Mouse (Mus musculus) forebrain, embryonic 10.5 days (tissue): Measurements from ENCODE around the gene 1700008O03Rik. TPM values are rescaled to one million over a fixed set of nuclear protein-coding genes. Genes with fewer than 3 reads are reported as not detected.

Experiments used
- DNase-seq: peaks from one replicate; pipeline ENCODE4 v3.0.0-alpha.2; 2017; ENCODE audit warnings: low spot score; ENCODE audit errors: extremely low spot score
- H3K27ac ChIP-seq: fragments of 300-500 bp; sonication (generic); 2 replicates; pipeline ENCODE4 v1.5.1; 2016; ENCODE audit warnings: mild to moderate bottlenecking
- H3K27me3 ChIP-seq: fragments of 300-500 bp; sonication (generic); 2 replicates; pipeline ENCODE4 v1.6.1; 2016; ENCODE audit warnings: mild to moderate bottlenecking; ENCODE audit not compliant: poor library complexity, severe bottlenecking
- H3K36me3 ChIP-seq: fragments of 300-500 bp; sonication (generic); replicated peaks from 2 replicates; pipeline ENCODE4 v1.6.1; 2016; ENCODE audit warnings: mild to moderate bottlenecking, moderate library complexity
- H3K4me1 ChIP-seq: fragments of 300-500 bp; sonication (generic); 2 replicates; pipeline ENCODE4 v1.6.1; 2016
- H3K4me3 ChIP-seq: fragments of 300-500 bp; sonication (generic); 2 replicates; pipeline ENCODE4 v1.5.1; 2016; ENCODE audit warnings: mild to moderate bottlenecking, moderate library complexity
- H3K9me3 ChIP-seq: fragments of 300-500 bp; sonication (generic); 2 replicates; pipeline ENCODE4 v1.6.1; 2016; ENCODE audit warnings: mild to moderate bottlenecking, moderate library complexity
- WGBS: fragments of 180-500 bp; shearing (Covaris S2); methylation state at CpG from one replicate; pipeline ENCODE4 v1.1.7; 2016; 5-methylcytosine and 5-hydroxymethylcytosine counted together
- polyA plus RNA-seq: library from polyadenylated mRNA; unstranded; fragments of >200 nt; fragmentation: Nextera tagmentation; extraction: Ambion mirVana; gene quantifications from 2 replicates; pipeline ENCODE4 v1.2.1, GENCODE M21; 2016

1700008O03Rik gene
- polyA plus RNA-seq, 1 experiment from 2014 or later = 2.1 TPM

DNA sequence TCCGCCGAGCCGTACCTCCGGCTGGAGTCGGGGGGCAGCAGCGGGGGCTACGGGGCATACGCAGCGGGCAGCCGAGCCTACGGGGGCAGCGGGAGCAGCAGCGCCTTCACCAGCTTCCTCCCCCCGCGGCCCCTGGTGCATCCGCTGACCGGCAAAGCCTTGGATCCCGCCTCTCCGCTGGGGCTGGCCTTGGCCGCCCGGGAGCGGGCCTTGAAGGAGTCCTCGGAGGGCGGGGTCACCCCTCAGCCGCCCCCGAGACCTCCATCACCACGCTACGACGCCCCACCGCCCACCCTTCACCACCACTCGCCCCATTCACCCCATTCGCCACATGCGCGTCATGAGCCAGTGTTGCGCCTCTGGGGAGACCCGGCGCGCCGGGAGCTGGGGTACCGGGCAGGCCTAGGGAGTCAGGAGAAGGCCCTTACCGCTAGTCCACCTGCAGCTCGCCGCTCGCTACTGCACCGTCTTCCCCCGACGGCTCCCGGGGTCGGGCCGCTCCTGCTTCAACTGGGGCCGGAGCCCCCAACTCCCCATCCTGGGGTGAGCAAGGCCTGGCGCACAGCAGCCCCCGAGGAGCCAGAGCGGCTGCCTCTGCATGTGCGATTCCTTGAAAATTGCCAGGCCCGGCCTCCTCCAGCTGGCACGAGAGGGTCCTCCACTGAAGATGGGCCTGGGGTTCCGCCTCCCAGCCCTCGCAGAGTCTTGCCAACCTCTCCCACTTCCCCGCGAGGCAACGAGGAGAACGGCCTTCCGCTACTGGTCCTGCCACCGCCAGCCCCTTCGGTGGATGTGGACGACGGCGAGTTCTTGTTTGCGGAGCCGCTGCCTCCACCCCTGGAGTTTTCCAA, 32.6 kb downstream of the 1700008O03Rik start:
- 2% methylated on average over 71 of the region's 71 CpGs for WGBS
- Histone ChIP-seq H3K4me3 (peak overlapping the region; percentile 47), H3K36me3 (no peaks in the 10 kb centered on the region), H3K27ac (peak overlapping the region; percentile 4; the same call in 1 of the 2 replicates), H3K4me1 (peaks cover 85% of the 10 kb centered on the region), H3K27me3 (peaks cover 100% of the 10 kb centered on the region), H3K9me3 (no peaks in the 10 kb centered on the region)
- DNase-seq = peak; percentile 31

DNA sequence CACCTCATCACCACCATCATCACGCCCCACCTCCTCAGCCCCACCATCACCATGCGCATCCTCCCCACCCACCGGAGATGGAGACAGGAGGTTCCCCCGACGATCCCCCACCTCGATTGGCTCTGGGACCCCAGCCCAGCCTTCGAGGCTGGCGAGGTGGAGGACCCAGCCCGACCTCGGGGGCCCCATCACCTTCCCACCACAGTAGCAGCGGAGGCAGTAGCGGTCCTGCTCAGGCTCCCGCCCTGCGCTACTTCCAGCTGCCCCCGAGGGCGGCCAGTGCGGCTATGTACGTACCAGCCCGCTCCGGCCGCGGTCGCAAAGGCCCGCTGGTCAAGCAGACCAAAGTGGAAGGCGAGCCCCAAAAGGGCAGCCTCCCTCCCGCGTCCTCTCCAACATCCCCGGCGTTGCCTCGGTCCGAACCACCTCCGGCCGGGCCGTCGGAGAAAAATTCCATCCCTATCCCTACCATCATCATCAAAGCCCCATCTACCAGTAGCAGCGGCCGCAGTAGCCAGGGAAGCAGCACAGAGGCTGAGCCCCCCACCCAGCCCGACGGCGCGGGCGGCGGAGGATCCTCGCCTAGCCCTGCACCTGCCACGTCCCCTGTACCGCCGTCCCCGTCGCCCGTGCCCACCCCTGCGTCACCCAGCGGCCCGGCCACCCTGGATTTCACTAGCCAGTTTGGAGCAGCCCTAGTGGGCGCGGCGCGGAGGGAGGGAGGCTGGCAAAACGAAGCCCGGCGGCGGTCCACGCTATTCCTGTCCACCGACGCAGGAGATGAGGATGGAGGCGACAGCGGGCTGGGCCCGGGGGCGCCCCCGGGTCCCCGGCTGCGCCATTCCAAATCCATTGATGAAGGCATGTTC, 33.5 kb downstream of the 1700008O03Rik start:
- no peak for DNase-seq
- WGBS = 3% methylated on average over 71 of the region's 71 CpGs
- H3K4me1 ChIP-seq = peaks cover 77% of the 10 kb centered on the region

DNA sequence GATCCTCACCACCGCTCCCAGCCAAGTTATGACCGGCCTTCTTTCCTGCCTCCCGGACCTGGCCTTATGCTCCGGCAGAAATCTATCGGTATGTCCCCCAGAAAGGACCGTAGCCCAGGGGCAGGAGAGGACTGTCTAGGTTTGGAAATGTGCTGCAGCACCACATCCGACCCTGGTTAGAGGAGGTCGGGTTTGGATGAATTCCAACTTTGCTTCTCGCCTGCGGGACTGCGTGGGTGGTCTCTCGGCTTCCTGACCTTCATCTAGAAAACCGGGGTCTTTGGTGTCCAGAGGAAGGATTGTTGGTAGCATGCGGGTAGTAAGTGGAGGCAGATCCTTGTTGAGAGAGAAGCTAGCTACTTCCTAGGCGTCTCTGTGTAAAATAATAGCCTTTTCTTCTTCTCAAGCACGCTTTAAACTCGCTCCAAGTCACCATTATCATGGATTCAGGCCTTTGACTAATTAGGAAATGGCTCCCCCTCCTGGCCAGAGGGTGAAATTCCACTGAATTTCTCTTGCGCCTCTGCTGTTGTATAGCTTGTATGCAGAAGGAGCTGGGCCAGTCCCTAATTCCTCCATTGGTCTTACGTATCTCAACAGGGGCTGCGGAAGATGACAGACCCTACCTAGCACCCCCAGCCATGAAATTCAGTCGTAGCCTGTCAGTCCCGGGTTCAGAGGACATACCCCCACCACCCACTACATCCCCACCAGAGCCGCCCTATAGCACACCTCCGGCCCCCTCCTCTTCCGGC, 34.5 kb downstream of the 1700008O03Rik start:
- peak; percentile 88 for DNase-seq
- Histone ChIP-seq H3K9me3 (no peaks in the 10 kb centered on the region), H3K27me3 (peaks cover 88% of the 10 kb centered on the region), H3K4me1 (peaks cover 67% of the 10 kb centered on the region), H3K36me3 (no peaks in the 10 kb centered on the region), H3K4me3 (peak overlapping the region; percentile 47), H3K27ac (peak overlapping the region; percentile 61; the same call in 1 of the 2 replicates)
- WGBS = 4% methylated on average over 25 of the region's 25 CpGs

More for the DNA sequence above, 33.5 kb downstream of the 1700008O03Rik start:
- Histone ChIP-seq H3K36me3 (no peaks in the 10 kb centered on the region), H3K27ac (peak overlapping the region; percentile 4; the same call in 1 of the 2 replicates), H3K4me3 (peak overlapping the region; percentile 47), H3K9me3 (no peaks in the 10 kb centered on the region), H3K27me3 (peaks cover 94% of the 10 kb centered on the region)

DNA sequence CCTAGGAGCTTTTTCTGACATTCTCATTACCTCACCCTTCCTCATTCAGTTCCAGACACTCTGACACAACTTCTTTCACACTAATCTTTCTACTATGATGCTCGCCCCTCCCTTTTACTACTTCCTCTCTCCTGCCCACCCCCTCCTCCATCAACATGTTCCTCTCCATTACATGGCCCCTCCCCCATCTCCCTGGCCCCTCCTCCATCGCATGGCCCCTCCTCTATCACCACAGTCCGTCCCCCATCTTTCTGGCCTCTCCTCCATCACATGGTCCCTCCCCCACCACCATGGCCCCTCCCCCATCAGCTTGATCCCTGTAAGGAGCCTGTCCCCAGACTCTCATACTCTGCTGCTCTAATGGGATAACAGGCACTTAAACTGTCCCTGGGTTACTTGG, 36.6 kb downstream of the 1700008O03Rik start:
- no peak overlapping the region for H3K4me3 ChIP-seq
- no peak overlapping the region for H3K27ac ChIP-seq
- 18% methylated on average over 3 of the region's 3 CpGs for WGBS
- H3K9me3 ChIP-seq = no peaks in the 10 kb centered on the region; the same call in 1 of the 2 replicates
- peaks cover 50% of the 10 kb centered on the region for H3K4me1 ChIP-seq
- 0 out of 2 replicates have a peak, but pooled peaks cover 3% of the 10 kb centered on the region for H3K36me3 ChIP-seq
- DNase-seq = no peak
- H3K27me3 ChIP-seq = peaks cover 81% of the 10 kb centered on the region

DNA sequence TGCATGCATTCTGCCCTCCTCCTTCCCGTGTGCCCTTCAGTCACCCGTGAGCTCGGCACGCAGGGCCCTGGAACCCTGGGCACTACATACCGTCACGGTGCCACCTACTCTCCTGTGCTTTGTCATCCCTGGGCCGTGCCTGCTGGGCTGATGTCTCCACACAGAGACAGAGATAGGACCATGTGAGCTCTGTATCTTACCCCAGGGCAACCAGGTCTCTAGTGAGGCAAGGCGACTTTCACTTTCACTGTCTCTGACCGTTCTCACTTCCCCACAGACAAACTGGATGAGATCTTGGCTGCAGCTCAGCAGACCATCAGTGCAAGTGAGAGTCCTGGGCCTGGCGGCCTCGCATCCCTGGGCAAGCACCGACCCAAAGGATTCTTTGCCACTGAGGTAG, 41.0 kb downstream of the 1700008O03Rik start:
- Histone ChIP-seq H3K27ac (no peak overlapping the region), H3K9me3 (no peaks in the 10 kb centered on the region; the same call in 1 of the 2 replicates), H3K27me3 (peaks cover 81% of the 10 kb centered on the region), H3K36me3 (0 out of 2 replicates have a peak, but pooled peaks cover 3% of the 10 kb centered on the region), H3K4me1 (peaks cover 20% of the 10 kb centered on the region), H3K4me3 (no peak overlapping the region)
- 76% methylated on average over 12 of the region's 12 CpGs for WGBS
- DNase-seq = no peak

DNA sequence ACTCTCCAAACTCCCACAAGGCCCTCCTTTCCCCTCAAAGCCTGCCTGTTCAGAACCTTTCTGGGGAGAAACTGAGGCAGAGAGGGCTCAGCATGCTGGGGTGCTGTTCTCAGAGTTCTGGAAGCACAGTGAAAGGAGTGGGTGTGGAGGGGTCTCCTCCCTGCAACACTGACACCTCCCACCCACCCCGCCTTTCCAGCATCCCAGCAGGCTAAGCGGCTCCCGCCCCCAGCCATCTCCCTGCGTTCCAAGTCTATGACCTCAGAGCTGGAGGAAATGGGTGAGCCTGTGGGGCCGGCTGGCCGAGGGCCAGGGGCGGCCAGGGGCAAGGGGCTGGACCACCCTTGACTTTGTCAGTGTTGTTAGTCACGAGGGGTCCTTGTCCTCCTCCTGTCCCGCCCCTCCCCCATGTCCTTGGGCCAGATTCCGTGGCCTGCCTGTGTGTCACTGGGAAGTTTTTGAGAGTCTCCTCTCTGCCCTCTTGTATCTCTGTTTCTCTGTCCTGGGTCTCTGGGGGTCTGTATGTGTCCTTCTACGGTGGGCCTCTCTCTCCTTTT, 42.1 kb downstream of the 1700008O03Rik start:
- 34% methylated on average over 11 of the region's 11 CpGs for WGBS
- DNase-seq = no peak
- Histone ChIP-seq H3K27ac (no peak overlapping the region), H3K27me3 (peaks cover 81% of the 10 kb centered on the region), H3K4me1 (peaks cover 13% of the 10 kb centered on the region), H3K36me3 (0 out of 2 replicates have a peak, but pooled peaks cover 3% of the 10 kb centered on the region), H3K4me3 (no peak overlapping the region), H3K9me3 (no peaks in the 10 kb centered on the region; the same call in 1 of the 2 replicates)

DNA sequence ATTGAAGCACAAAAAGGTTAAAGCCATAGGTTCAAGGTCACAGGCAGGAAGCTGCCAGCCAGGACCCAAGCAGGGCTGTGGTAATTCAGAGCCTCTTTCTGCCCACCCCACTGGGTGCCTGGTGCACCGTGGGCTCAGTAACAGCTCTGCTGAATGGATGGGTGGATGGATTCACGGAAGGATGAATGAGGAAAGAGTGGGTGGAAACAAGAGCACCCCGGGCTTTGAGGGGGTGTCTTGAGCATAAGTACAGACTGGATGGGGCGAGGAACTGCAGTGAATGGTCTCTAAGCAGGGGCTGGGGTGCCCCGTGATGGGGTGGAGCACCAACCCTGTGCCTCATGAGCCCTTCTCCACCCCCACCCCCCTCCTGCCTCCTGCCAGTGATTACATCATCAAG, 43.9 kb downstream of the 1700008O03Rik start:
- H3K9me3 ChIP-seq = no peaks in the 10 kb centered on the region; the same call in 1 of the 2 replicates
- no peak for DNase-seq
- H3K4me3 ChIP-seq = no peak overlapping the region
- 0 out of 2 replicates have a peak, but pooled peaks cover 3% of the 10 kb centered on the region for H3K36me3 ChIP-seq
- peaks cover 87% of the 10 kb centered on the region for H3K27me3 ChIP-seq
- no peak overlapping the region for H3K27ac ChIP-seq
- peaks cover 22% of the 10 kb centered on the region for H3K4me1 ChIP-seq
- WGBS = 76% methylated on average over 5 of the region's 5 CpGs

DNA sequence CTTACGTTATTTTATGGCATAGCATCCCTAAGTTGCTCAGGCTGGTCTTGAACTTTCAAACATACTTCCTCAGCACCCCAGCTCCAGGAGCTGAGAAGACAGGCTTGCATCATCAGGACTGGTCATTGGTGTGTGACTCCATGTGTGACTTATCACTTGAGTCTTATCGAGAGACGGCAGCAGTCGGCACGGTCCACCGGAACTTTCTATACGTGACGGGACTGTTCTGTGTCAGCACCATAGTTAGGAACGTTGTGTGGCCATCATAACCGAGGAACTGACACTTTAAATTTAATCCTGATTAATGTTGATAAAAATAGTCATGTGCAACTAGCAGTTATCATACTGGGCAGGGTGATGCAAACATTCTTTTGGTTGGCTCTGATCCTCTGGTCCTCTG, 44.5 kb downstream of the 1700008O03Rik start:
- WGBS = 92% methylated on average over 10 of the region's 10 CpGs
- 0 out of 2 replicates have a peak, but pooled peaks cover 3% of the 10 kb centered on the region for H3K36me3 ChIP-seq

DNA sequence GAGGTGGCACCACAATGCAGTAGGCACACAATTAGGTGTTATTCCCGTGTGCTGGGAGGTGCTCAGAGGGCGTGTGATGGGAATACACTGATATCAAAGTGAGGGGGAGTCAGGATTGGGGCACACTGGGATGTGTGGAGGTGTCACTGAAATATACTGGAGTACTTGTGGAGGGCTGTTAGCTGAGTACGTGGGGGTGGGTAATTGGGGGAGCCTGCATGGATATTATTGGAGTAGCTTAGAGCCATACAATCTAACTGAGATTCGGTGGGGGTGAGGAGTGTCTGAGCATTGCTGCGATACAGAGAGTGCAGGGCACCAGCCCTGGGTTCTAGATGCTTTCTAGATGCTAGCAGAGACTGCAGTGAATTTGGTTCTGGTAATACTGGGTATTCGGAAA, 45.4 kb downstream of the 1700008O03Rik start:
- no peak overlapping the region for H3K27ac ChIP-seq
- H3K36me3 ChIP-seq = 0 out of 2 replicates have a peak, but pooled peaks cover 3% of the 10 kb centered on the region
- H3K27me3 ChIP-seq = peaks cover 98% of the 10 kb centered on the region
- H3K4me3 ChIP-seq = no peak overlapping the region
- H3K4me1 ChIP-seq = peaks cover 37% of the 10 kb centered on the region
- 73% methylated on average over 6 of the region's 6 CpGs for WGBS
- DNase-seq = no peak
- no peaks in the 10 kb centered on the region; the same call in 1 of the 2 replicates for H3K9me3 ChIP-seq

More for the DNA sequence above, 44.5 kb downstream of the 1700008O03Rik start:
- no peaks in the 10 kb centered on the region; the same call in 1 of the 2 replicates for H3K9me3 ChIP-seq
- H3K27me3 ChIP-seq = peaks cover 93% of the 10 kb centered on the region
- H3K4me3 ChIP-seq = no peak overlapping the region
- peaks cover 28% of the 10 kb centered on the region for H3K4me1 ChIP-seq
- H3K27ac ChIP-seq = no peak overlapping the region
- DNase-seq = no peak

DNA sequence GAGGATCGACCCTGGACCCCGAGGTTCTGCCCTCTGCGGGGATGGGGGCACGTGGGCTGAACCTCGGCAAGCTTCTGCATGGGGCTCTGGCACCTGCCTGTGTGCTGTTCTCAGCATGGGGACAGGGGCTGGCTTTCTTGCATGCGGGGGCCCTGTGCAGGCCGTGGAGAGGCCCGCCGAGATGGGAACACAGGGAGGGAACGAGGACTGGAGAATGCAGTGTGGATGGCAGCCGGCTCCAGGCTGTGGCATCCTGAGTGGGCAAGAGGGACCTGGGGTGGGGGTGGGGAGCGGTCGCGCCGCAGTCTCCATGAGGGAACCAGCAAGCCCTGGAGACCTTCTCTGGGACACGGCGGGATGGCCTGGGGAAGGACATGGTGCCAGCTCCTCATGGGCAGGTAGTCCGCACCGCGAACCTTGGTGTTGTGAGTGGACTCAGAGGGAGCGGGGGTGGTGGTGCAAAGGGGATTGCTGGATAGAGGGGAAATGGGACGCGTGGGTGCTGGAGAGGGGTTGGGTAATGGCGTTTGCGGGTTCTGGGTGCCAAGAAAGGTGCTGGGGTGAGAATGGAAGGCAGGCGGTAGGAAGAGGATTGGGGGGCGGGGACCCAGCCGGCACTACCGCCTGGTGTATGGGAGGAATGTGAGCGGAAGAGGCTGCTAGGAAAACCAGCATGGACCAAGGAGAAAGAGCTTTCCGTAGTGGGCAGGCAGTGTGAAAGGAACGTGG, 48.3 kb downstream of the 1700008O03Rik start:
- WGBS = 2% methylated on average over 32 of the region's 32 CpGs
- H3K27ac ChIP-seq = no peak overlapping the region
- DNase-seq = no peak
- peaks cover 93% of the 10 kb centered on the region for H3K27me3 ChIP-seq
- no peaks in the 10 kb centered on the region for H3K9me3 ChIP-seq
- peaks cover 25% of the 10 kb centered on the region for H3K4me1 ChIP-seq
- peak overlapping the region; percentile 63 for H3K4me3 ChIP-seq
- H3K36me3 ChIP-seq = no peaks in the 10 kb centered on the region
